Mouse (Mus musculus) ES-Bruce4 (cell line): ENCODE data around the gene Auts2. TPM values are rescaled to one million over a fixed set of nuclear protein-coding genes. Genes with fewer than 3 reads are reported as not detected.

Experiments used
- H3K27ac ChIP-seq: 2 replicates; pipeline ENCODE4 v1.5.1; 2012; ENCODE audit warnings: low read length, inconsistent platforms; ENCODE audit not compliant: insufficient read depth
- H3K27me3 ChIP-seq: 2 replicates; pipeline ENCODE4 v1.6.1; 2012; ENCODE audit warnings: mild to moderate bottlenecking, low read length, inconsistent platforms; ENCODE audit not compliant: control insufficient read depth, poor library complexity, insufficient read depth, severe bottlenecking
- H3K36me3 ChIP-seq: 2 replicates; pipeline ENCODE4 v1.6.1; 2012; ENCODE audit warnings: inconsistent platforms, mild to moderate bottlenecking, low read length, moderate library complexity; ENCODE audit not compliant: control insufficient read depth, poor library complexity, insufficient read depth, severe bottlenecking
- H3K4me1 ChIP-seq: one replicate; pipeline ENCODE4 v1.8.1; 2011; ENCODE audit warnings: low read length; ENCODE audit not compliant: control insufficient read depth, insufficient read depth
- H3K4me3 ChIP-seq: 2 replicates; pipeline ENCODE4 v1.5.1; 2011; ENCODE audit warnings: low read depth, mild to moderate bottlenecking, low read length
- H3K9ac ChIP-seq: 2 replicates; pipeline ENCODE4 v1.6.1; 2012; ENCODE audit warnings: low read depth, mild to moderate bottlenecking, inconsistent platforms; ENCODE audit not compliant: poor library complexity, severe bottlenecking
- H3K9me3 ChIP-seq: replicated peaks from 2 replicates; pipeline ENCODE4 v1.6.1; 2012; ENCODE audit warnings: mild to moderate bottlenecking, low read length, inconsistent platforms; ENCODE audit not compliant: control insufficient read depth, poor library complexity, insufficient read depth, severe bottlenecking
- CTCF ChIP-seq: IDR thresholded peaks from one replicate; pipeline ENCODE4 v1.8.1; 2011; ENCODE audit warnings: low read depth, low read length
- EP300 ChIP-seq: IDR thresholded peaks from 2 replicates; pipeline ENCODE4 v1.6.1; 2011; ENCODE audit warnings: low read depth, low read length; ENCODE audit not compliant: insufficient read depth
- POLR2A ChIP-seq: IDR thresholded peaks from one replicate; pipeline ENCODE4 v1.8.1; 2011; ENCODE audit warnings: low read length; ENCODE audit not compliant: insufficient read depth
- polyA plus RNA-seq: library from polyadenylated mRNA; stranded (reverse); fragments of >200 nt; gene quantifications from 2 replicates; pipeline ENCODE4 v1.2.4, GENCODE M21; 2011; ENCODE audit warnings: low read depth; ENCODE audit not compliant: missing spikeins, insufficient read depth, insufficient read length

Auts2 gene
- polyA plus RNA-seq, 1 experiment, result 23.4 TPM

- Histone ChIP-seq H3K4me1 (no peaks in the 10 kb centered on the region), H3K27ac (no peak overlapping the region), H3K4me3 (no peak overlapping the region), H3K27me3 (no peaks in the 10 kb centered on the region), H3K36me3 (no peaks in the 10 kb centered on the region), H3K9me3 (no peaks in the 10 kb centered on the region), H3K9ac (no peak overlapping the region)
- TF ChIP-seq EP300 (no peak), CTCF (no peak), POLR2A (no peak)
Measured at GRCm38 (mm10) chr5:131722361-131722760, 820.8 kb downstream of the Auts2 start.

GRCm38 (mm10) chr5:131718013-131718412 is 825.1 kb downstream of the Auts2 start:
- H3K4me1 ChIP-seq, result no peaks in the 10 kb centered on the region
- no peak overlapping the region for H3K27ac ChIP-seq
- H3K27me3 ChIP-seq, result no peaks in the 10 kb centered on the region
- TF ChIP-seq CTCF, result no peak
- TF ChIP-seq POLR2A, result no peak
- no peak for TF ChIP-seq EP300
- no peaks in the 10 kb centered on the region for H3K36me3 ChIP-seq
- no peaks in the 10 kb centered on the region for H3K9me3 ChIP-seq
- H3K9ac ChIP-seq, result no peak overlapping the region
- no peak overlapping the region for H3K4me3 ChIP-seq

GRCm38 (mm10) chr5:131717359-131717965 is 825.7 kb downstream of the Auts2 start:
- no peaks in the 10 kb centered on the region for H3K9me3 ChIP-seq
- H3K4me3 ChIP-seq, result no peak overlapping the region
- no peaks in the 10 kb centered on the region for H3K4me1 ChIP-seq
- no peak overlapping the region for H3K9ac ChIP-seq
- no peaks in the 10 kb centered on the region for H3K27me3 ChIP-seq
- H3K36me3 ChIP-seq, result no peaks in the 10 kb centered on the region
- H3K27ac ChIP-seq, result no peak overlapping the region
- TF ChIP-seq POLR2A (no peak), EP300 (no peak), CTCF (no peak)

GRCm38 (mm10) chr5:131714979-131715378 is 828.2 kb downstream of the Auts2 start:
- Histone ChIP-seq H3K9me3 (no peaks in the 10 kb centered on the region; the same call in 1 of the 2 replicates), H3K4me1 (no peaks in the 10 kb centered on the region), H3K4me3 (no peak overlapping the region), H3K27ac (no peak overlapping the region), H3K36me3 (no peaks in the 10 kb centered on the region), H3K9ac (no peak overlapping the region), H3K27me3 (no peaks in the 10 kb centered on the region)
- no peak for TF ChIP-seq POLR2A
- TF ChIP-seq EP300, result no peak
- TF ChIP-seq CTCF, result no peak

- Histone ChIP-seq H3K9ac (no peak overlapping the region), H3K36me3 (no peaks in the 10 kb centered on the region), H3K9me3 (no peaks in the 10 kb centered on the region; the same call in 1 of the 2 replicates), H3K27me3 (no peaks in the 10 kb centered on the region), H3K27ac (no peak overlapping the region), H3K4me1 (no peaks in the 10 kb centered on the region), H3K4me3 (no peak overlapping the region)
- TF ChIP-seq EP300 (no peak), CTCF (no peak), POLR2A (no peak)
Measured at GRCm38 (mm10) chr5:131712441-131712840, 830.7 kb downstream of the Auts2 start.

- Histone ChIP-seq H3K27me3 (no peaks in the 10 kb centered on the region), H3K4me3 (no peak overlapping the region), H3K27ac (no peak overlapping the region)
Measured at GRCm38 (mm10) chr5:131711474-131712129, 831.5 kb downstream of the Auts2 start.

More at GRCm38 (mm10) chr5:131711474-131712129, 831.5 kb downstream of the Auts2 start:
- H3K9me3 ChIP-seq, result no peaks in the 10 kb centered on the region; the same call in 1 of the 2 replicates
- no peak for TF ChIP-seq CTCF
- TF ChIP-seq EP300, result no peak
- TF ChIP-seq POLR2A, result no peak
- H3K36me3 ChIP-seq, result no peaks in the 10 kb centered on the region
- no peaks in the 10 kb centered on the region for H3K4me1 ChIP-seq
- no peak overlapping the region for H3K9ac ChIP-seq
